Mouse (Mus musculus): ENCODE measurements around the gene Sdhb. TPM values are rescaled to one million over a fixed set of nuclear protein-coding genes. Genes with fewer than 3 reads are reported as not detected.

Gene Sdhb
- total RNA-seq, 2 experiments from 2014 or later = 171 to 200 TPM

- intact Hi-C loops (cut with DNase I) = no loop called here
- no peak for DNase-seq (ENCODE audit: low spot score in 2 of 2)
Observed at GRCm38 (mm10) chr4:140967386-140968159, 6.6 kb downstream of the Sdhb start.

- DNase-seq (ENCODE audit: low spot score in 2 of 2) = no peak
- intact Hi-C loops (cut with DNase I) = no loop called here
Observed at GRCm38 (mm10) chr4:140971691-140972090, 10.7 kb downstream of the Sdhb start.

- no peak for DNase-seq (ENCODE audit: low spot score in 2 of 2)
- intact Hi-C loops (cut with DNase I) = no loop called here
Observed at GRCm38 (mm10) chr4:140974408-140974807, 13.4 kb downstream of the Sdhb start.

GRCm38 (mm10) chr4:140975356-140975755 lies 14.4 kb downstream of the Sdhb start:
- intact Hi-C loops (cut with DNase I) = no loop called here
- no peak for DNase-seq (ENCODE audit: low spot score in 2 of 2)

GRCm38 (mm10) chr4:140977278-140977677 lies 16.3 kb downstream of the Sdhb start:
- DNase-seq (ENCODE audit: low spot score in 2 of 2) = no peak
- intact Hi-C loops (cut with DNase I) = no loop called here

GRCm38 (mm10) chr4:140977886-140978692 lies 17.1 kb downstream of the Sdhb start:
- intact Hi-C loops (cut with DNase I) = no loop called here
- no peak for DNase-seq (ENCODE audit: low spot score in 2 of 2)

GRCm38 (mm10) chr4:140981605-140982004 lies 20.6 kb downstream of the Sdhb start:
- intact Hi-C loops (cut with DNase I) = no loop called here
- no peak for DNase-seq (ENCODE audit: low spot score in 2 of 2)

GRCm38 (mm10) chr4:140982808-140983207 lies 21.8 kb downstream of the Sdhb start:
- intact Hi-C loops (cut with DNase I) = no loop called here

GRCm38 (mm10) chr4:140983442-140983841 lies 22.4 kb downstream of the Sdhb start:
- DNase-seq (ENCODE audit: low spot score in 2 of 2) = peak in 1 of 2 experiments; percentile 35
- intact Hi-C loops (cut with DNase I) = no loop called here

More at GRCm38 (mm10) chr4:140982808-140983207, 21.8 kb downstream of the Sdhb start:
- no peak for DNase-seq (ENCODE audit: low spot score in 2 of 2)

GRCm38 (mm10) chr4:140984544-140984943 lies 23.5 kb downstream of the Sdhb start:
- DNase-seq (ENCODE audit: low spot score in 2 of 2) = no peak
- intact Hi-C loops (cut with DNase I) = no loop called here

- intact Hi-C loops (cut with DNase I) = no loop called here
- no peak for DNase-seq (ENCODE audit: low spot score in 2 of 2)
Observed at GRCm38 (mm10) chr4:140986024-140986710, 25.2 kb downstream of the Sdhb start.

GRCm38 (mm10) chr4:140986711-140987395 lies 25.9 kb downstream of the Sdhb start, which contains the start of gene Atp13a2:
Atp13a2 (plus strand) TSS chr4:140986873.
- intact Hi-C loops (cut with DNase I) = no loop called here

GRCm38 (mm10) chr4:140987476-140987875 lies 26.5 kb downstream of the Sdhb start:
- intact Hi-C loops (cut with DNase I) = no loop called here
- DNase-seq (ENCODE audit: low spot score in 2 of 2) = no peak

More at GRCm38 (mm10) chr4:140986711-140987395, 25.9 kb downstream of the Sdhb start, which contains the start of gene Atp13a2:
- peak; percentile 94 to 95 for DNase-seq (ENCODE audit: low spot score in 2 of 2)

- no peak for DNase-seq (ENCODE audit: low spot score in 2 of 2)
- intact Hi-C loops (cut with DNase I) = no loop called here
Observed at GRCm38 (mm10) chr4:140988706-140989290, 27.8 kb downstream of the Sdhb start.

- DNase-seq (ENCODE audit: low spot score in 2 of 2) = no peak
- intact Hi-C loops (cut with DNase I) = no loop called here
Observed at GRCm38 (mm10) chr4:140989447-140989846, 28.4 kb downstream of the Sdhb start.

GRCm38 (mm10) chr4:140992215-140992614 lies 31.2 kb downstream of the Sdhb start:
- intact Hi-C loops (cut with DNase I) = no loop called here
- no peak for DNase-seq (ENCODE audit: low spot score in 2 of 2)

- intact Hi-C loops (cut with DNase I) = no loop called here
- no peak for DNase-seq (ENCODE audit: low spot score in 2 of 2)
Observed at GRCm38 (mm10) chr4:140993846-140994245, 32.8 kb downstream of the Sdhb start.

- DNase-seq (ENCODE audit: low spot score in 2 of 2) = no peak
- intact Hi-C loops (cut with DNase I) = no loop called here
Observed at GRCm38 (mm10) chr4:140995811-140996210, 34.8 kb downstream of the Sdhb start.

GRCm38 (mm10) chr4:140996812-140997211 lies 35.8 kb downstream of the Sdhb start:
- intact Hi-C loops (cut with DNase I) = no loop called here
- DNase-seq (ENCODE audit: low spot score in 2 of 2) = no peak
